Mouse (Mus musculus) lung, postnatal 14 days (tissue): ENCODE measurements around the gene Swi5.

ENCODE experiments used
- DNase-seq: peaks from one replicate; pipeline ENCODE4 v3.0.0; 2021

The Swi5 gene

DNA sequence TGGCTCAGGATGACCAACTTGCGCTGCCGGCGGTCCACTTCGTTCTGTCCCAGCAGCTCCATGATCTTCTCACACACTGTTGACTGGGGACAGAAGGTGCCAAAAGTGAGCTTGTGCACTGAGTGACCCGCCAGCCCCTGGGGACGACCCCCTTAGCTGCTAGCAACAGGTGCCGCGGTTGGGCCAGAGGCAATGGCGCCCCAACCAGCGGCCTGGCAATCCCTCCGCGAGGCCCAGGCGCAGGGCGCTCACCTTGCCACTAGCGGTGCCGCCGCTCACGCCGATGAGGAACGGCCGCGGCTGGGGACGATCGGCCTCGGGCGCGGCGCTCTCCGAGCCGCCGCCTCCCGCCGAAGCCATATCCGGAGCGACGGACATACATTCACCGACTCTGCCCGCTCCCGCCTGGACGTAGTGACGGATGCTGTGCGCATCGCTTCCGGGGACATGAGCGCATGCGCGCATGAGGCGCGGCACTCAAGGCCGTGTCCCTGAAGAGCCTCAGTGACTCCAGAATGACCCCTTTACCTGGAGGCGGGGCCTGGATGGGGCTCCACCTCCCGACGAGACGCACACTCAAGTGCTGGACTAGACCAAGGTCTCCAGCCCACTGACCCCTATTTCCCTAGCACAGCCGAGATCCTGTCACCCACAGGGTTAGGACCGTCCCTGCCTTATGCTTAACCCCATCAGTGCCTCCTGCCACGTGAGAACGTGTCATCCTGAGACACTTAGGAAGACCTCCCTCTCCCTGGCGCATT, 28.0 kb downstream of the Swi5 start, which contains the start of gene Uck1:
TSS of gene Uck1 (minus strand) at position 503 of the 761 bp plus-strand sequence.
- DNase-seq = peak; percentile 88

DNA sequence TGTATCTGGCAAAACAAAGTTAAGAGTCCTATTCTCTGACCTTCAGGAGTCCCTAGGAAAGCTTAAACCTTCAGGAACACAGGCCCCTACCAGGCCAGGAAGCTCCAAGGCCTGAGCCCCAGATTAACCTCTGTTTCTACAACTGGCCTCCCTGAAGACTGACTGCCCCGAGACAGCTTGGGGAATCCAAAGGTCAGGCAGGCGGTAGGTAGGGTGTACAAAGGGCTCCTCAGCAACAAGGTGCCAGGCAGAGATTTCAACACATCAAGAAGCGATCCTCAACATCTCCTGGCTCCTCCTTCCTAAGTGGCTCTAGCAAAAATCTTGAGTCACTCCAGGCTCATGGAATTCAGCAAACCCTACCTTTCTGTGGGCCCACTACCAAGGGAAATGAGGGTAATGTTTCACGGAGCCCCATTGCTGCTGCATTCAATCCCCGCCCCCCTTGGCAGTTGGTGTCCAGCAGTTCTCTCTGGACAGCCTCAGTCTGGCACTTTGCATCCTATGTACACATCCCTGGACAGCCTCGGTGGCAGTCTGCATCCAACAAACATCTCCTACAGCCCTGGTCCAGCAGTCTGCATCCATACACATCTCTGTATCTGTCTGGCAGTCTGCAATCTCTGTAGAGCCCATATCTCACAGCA, 28.9 kb downstream of the Swi5 start:
- no peak for DNase-seq

DNA sequence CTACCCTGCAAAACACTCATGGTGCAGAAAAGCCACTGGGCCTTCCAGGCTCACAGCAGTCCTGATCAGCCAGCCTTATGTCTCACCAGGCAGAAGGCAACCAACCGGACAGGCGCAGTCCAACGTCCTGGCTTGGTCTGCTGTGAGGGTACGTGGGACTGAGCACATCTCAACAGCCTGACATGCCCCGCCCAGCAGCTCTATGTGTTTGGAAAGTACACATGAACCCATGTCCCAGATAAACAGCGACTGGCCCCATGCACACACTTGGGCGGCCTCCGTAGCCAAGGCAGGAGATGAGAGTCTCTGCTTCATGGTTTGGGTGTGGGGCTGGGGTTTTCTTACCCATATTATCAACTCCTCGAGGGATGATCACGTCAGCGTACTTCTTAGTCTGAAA, 31.6 kb downstream of the Swi5 start:
- DNase-seq = no peak

DNA sequence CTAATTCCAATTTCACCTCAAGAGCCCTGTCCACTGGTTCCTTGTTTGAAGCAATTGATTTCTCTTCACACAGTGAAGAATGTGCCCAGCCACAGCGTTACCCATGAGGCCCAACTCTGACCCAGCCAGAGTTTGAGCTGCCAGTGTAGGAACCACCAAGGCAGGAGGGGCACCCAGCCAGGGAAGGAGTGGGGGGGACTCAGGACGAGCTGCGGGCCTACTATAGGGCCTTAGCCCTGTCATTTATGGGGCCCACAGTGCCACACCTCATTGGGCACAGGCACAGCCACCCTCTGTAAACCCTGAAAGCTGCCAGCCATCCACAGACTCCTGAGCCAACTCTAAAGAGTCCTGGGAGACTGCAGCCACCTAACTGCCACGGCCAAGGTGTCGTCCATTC, 33.3 kb downstream of the Swi5 start:
- DNase-seq = no peak

DNA sequence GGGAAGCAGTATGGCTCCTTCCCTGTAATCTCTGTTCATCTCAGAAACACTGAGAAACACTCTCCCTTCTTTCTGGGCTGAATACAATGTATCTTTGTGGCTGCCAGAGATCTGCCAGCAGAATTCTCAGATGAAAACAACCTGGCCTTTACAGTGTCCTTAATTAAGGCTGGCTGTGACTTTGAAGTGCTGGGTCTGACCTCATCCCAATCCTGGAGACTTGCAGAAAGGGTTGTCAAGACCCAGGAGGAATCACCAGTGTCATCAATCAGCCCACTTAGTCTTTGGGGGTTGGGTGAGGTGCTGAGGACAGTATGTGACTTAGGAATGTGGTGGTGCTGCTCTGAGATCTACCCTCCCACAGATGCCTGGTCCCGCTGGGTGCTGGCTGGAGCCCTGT, 34.5 kb downstream of the Swi5 start:
- peak; percentile 32 for DNase-seq

DNA sequence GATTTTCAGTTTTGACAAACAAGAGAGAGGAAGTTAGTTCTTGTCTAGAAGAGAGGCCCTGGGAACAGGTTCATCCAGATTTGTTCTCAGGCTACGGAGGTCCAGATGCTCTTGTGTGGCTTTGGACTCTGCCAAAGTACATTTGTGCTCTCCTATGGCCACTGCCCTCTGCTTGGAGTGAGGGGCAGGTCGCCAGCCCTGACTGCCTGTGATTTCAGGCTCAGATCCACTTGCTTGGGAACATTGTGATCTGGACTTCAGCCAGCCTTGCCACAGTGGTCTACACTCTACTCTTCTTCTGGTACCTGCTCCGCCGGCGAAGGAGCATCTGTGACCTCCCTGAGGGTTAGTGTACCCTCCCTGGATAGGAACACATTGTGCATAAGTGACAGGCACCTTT, 35.2 kb downstream of the Swi5 start:
- DNase-seq = no peak

DNA sequence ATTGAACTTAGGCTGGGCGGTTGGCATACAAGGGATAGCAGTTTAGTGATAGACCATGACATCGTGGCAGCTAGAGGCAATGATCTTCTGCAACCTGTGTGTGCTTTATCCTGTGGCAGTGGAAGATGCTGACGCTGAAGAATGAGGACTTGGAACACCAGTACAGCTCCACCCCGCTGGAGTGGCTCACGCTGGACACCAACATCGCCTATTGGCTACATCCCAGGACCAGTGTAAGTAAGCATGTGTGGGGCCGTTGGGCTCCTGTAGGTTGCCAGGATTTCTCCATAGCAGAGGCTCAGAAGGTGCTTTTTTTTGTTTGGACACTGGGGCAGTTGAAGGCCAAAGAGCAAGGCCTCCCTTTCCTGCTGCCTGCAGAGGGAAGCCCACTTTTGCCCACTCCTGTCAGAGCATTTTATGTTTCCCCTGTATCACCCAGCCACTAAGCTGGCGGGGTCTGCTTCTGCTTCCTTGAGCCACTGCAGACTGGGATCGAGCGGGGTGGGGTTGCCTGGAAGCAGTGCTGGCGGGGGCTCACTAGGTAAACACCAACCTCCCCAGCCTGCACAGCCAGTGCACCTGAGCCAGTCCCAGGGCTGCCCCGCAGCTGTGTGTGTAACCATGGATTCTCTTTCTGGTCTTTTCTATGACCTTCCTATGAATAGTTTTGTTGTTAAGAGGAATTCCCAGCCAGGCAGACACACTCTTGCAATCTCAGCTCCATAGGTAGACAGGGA, 35.9 kb downstream of the Swi5 start:
- DNase-seq = peak; percentile 35

DNA sequence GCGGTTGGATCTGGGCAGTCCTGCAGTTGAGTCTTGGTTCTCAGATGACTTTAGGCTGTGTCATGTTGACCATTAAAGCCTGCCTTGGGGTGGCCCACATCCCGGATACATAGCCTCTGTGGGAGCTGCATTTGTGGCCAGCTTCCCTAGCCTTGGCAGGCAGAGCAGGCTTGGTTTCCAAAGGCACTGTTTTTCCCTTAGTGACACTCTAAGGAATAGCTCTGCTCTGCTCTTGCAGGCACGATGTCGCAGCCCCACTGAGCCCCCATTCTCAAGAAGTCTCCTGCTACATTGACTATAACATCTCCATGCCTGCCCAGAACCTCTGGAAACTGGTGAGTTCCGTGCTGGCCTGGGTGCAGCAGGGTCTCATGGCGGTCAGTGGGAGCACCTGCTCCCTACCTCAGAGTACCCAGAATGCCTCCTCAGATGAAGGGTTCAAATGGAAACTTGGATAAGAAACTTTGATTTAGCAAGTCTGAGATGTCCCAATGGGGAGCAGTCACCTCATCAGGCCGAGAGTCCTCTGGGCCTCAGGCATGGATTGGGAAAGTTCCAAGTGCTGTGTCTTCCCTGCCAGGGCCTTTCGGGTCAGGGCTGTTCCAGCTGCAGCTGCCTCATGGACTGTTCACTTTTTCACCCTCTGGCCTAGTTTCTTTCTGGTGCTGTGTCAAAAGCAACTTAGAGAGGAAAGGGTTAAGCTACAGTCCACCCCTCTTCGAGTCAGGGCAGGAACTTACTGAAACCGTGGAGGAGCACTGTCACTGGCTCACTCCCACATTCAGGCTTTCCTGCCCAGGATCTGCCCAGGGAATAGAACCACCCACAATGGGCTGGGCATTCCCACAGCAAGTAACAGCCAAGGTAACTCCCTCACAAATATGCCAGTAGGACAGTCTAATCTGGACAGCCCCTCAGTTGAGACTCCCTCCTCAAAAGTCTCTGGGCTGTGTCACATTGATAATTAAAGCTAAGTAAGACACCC, 39.2 kb downstream of the Swi5 start:
- peak; percentile 52 for DNase-seq

DNA sequence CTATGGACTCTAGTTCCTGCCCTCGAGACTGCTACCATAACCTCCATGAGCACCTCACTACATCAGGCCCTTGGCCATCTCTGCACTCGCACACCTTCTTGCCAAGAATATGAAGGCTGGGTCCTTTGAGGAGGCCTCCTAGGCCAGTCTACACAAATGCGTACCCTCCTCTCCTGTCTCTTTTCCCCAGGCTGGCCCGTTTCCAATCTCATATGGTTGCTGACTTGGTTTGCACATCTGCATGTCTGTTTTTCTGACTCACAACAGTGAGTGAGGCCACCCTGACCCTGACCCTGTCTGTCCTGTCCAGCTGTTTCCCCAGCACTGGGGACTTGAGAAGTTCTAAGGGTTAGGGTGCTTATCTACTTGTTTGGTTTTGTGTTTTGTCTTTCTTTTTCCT, 41.1 kb downstream of the Swi5 start:
- no peak for DNase-seq

DNA sequence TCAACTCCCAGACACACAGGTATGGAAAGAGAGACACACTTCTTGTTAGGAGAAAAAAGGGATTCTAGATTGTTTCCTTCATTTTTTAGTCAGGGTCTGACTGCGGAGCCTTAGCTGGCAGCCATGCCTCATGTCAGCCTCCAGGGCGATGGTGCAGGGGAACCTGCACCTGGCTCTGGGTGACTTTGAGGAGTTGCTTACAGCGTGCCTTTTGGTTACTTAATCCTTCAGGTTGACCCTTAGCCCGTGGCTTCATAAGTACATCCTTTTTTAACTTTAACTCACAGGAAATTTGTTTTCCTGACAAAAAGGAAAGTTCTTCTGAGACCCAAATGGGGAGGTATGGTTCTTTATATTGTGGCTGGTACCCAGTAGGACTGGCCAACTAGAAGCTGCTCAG, 44.9 kb downstream of the Swi5 start:
- no peak for DNase-seq

DNA sequence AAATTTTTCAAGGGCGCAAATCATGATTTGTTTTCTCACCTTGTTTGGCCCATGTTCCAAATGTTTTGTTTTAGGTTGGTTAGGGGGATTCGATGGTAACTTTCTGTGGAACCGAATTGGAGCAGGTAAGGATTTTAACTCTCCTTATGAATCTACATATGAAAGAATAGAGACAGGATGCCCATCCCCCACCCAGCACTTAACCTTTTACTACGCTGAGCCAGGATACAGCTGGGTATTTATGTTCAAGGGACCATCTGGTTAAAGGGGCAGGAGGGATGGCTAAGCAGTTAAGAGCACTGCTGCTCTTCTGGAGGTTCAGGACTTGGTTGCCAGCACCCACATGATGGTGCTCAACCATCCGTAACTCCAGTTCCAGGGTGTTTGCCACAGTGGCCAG, 47.3 kb downstream of the Swi5 start:
- DNase-seq = no peak

DNA sequence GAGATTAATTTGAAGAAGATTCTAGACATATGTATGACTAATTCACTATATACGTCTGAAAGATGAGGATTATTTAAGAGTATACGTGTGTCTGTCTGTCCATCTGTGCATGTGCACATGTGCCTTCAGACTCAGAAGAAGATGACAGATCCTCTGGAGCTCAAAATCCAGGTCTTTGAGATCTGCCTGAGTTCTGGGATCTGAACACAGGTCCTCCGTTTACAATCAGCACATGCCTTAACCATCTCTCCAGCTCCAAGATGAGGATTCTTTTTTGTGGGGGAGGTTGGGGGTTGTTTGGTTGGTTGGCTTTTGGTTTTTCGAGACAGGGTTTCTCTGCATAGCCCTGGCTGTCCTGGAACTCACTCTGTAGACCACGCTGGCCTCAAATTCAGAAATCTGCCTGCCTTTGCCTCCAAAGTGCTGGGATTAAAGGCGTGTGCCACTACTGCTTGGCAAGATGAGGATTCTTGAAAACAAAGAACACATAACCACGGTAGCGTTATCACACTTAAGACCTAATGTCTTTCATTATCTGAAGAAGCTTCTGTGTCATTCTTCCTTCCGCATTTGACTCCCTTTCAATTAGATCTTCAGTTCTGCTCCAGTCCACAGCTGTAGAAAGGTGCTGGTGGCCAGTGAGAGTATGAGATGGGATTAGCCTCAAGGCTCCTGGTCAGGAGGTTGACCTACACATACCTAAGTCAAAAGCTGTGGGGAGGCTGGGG, 49.0 kb downstream of the Swi5 start:
- no peak for DNase-seq

DNA sequence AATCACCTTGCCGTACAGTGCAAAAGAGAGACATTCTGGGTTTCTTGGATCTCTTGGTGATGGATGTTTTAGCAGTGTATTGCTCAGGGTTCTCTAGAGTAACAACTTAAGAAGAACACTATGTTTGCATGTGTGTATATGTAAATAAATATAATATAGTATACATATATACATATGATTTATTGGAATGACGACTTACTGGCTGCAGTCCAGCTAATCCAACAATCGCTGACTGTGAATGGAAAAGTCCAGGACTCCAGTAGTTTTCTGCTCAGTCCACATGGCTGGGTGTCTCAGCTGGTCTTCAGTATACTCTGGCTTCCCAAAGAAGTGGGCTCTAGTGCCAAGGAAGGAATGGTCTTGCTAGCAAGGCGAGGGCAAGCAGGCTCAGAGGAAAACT, 50.3 kb downstream of the Swi5 start:
- no peak for DNase-seq

DNA sequence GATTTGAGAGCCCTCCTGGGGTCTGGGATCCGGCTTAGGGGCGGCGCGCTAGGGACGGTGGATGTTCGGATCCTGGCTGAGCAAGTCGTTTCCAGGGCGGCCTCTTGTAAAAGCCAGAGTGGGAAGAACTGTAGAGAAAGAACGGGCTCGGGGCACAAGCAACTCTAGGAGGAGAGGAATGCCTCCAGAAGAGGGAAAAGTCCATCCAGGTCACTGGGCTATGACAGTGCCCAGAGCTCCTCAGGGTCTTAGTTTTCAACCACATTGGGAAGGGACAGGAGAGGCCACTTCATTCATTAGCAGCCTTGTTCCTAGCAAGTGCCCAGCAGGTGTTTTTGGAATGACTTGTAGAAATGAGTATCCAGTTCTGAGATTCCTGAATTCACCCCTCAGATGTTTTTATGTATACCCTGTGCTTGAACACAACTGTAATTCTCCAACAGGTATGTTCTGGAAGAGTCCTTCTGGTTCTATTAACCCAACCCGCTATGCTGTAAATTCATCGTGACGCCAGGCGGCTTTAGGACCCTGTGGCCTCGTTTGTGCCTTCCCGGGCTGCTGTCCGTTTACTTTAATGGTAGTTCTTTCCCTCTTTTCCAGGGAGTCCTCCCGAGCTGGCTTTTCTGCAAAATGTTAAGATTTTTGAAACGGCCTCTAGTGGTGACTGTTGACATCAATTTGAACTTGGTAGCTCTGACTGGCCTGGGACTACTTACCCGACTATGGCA, 51.0 kb downstream of the Swi5 start:
- peak; percentile 51 for DNase-seq

DNA sequence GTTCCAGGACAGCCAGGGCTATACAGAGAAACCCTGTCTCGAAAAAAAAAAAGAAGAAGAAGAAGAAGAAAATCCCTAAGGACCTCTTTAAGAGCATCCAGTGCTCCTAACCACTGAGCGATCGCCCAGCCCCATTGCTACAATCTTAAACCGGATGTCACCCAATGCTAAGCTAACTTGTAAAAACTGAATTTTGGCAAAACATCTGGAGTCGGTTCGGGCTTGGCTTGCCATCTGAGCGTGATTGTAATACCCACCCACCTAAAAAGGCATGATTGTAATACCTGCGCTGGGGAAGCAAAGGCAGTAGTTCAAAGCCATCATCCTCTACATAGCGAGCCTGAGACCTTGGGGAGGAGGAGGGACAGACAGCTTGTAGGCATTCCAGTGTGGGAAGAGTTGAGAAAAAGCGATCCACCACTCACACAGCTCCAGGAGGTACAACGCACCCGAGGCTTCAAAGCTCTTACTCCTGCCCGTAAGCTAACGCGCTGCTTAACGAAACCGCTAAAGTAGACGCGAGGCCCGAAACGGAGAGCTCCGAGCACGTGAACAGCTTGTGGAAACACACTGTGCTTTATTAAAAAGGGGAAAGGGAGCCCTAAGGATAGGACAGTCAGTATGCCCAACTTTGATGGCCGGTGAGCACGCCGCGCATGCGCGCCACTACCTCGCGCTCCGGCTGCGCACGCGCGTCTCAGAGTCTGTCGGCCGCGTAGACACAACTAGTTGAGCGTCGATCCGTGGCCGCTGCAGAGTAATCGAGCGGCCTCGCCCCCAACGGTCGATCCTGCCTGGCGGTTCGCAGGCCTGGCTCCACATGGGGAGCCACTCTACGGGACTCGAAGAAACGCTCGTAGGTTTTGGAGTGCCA, 51.8 kb downstream of the Swi5 start, which contains the start of gene Pomt1:
TSS of gene Pomt1 (plus strand) at position 705 of the 874 bp plus-strand sequence.
- peak; percentile 89 for DNase-seq

DNA sequence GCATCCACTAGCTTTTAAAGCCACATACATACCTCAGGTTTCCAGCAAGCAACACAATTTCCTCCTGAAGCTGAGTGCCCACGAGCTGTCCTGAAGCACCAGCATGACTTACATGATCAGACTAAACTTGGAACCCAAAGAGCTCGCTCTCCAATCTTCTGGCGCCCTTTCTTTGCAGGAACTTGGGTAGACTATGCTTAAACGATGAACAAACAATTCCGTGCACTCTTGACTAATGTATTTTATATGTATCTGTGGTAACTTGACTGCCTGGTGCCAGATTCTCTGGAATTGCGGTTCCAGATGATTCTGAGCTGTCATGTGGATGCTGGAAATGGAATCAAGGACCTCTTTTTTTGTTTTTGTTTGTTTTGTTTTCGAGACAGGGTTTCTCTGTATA, 52.4 kb downstream of the Swi5 start:
- no peak for DNase-seq
